Mouse (Mus musculus) left cerebral cortex, postnatal 10 days (tissue): ENCODE measurements at regions not wholly inside any gene's neighbourhood (a gene's known extent, or its start where the extent isn't known, plus 50 kb on each side); places are given as distances from the start of the nearest gene placed in this dataset.

ENCODE experiments used
- DNase-seq, 2 experiments: peaks; one replicate each; pipeline ENCODE4 v3.0.0; 2021 to 2022; ENCODE audit warnings: low spot score in 2 of 2, mixed read lengths in 1 of 2; ENCODE audit errors: extremely low spot score in 1 of 2
- intact Hi-C: fragments of 180-260 bp; cut with DNase I; formaldehyde crosslinking; loops from one replicate; pipeline ENCODE4 v1.15.1; 2025

GRCm38 (mm10) chr15:56604266-56604665 lies 873.2 kb downstream of the Slc22a22 start:
- DNase-seq: no peak
- intact Hi-C loops: no loop called here

- DNase-seq: no peak
- intact Hi-C loops: no loop called here
These were observed 884.8 kb downstream of the Slc22a22 start for GRCm38 (mm10) chr15:56592656-56593055.

- intact Hi-C loops: no loop called here
- no peak for DNase-seq
These were observed 896.5 kb downstream of the Slc22a22 start for GRCm38 (mm10) chr15:56580745-56581515.

- intact Hi-C loops: no loop called here
- no peak for DNase-seq
These were observed 914.2 kb downstream of the Slc22a22 start for GRCm38 (mm10) chr15:56563192-56563591.

- no peak for DNase-seq
- intact Hi-C loops: no loop called here
These were observed 914.6 kb downstream of the Slc22a22 start for GRCm38 (mm10) chr15:56562785-56563184.

GRCm38 (mm10) chr15:56562143-56562542 lies 915.3 kb downstream of the Slc22a22 start:
- no peak for DNase-seq
- intact Hi-C loops: no loop called here

GRCm38 (mm10) chr15:56554386-56554785 lies 923.0 kb downstream of the Slc22a22 start:
- no peak for DNase-seq
- intact Hi-C loops: no loop called here

GRCm38 (mm10) chr15:56553851-56554250 lies 923.6 kb downstream of the Slc22a22 start:
- intact Hi-C loops: no loop called here
- no peak for DNase-seq

GRCm38 (mm10) chr15:56531529-56531928 lies 945.9 kb downstream of the Slc22a22 start:
- intact Hi-C loops: no loop called here
- no peak for DNase-seq

- no peak for DNase-seq
- intact Hi-C loops: no loop called here
These were observed 959.0 kb downstream of the Slc22a22 start for GRCm38 (mm10) chr15:56518379-56518778.

- intact Hi-C loops: no loop called here
- DNase-seq: no peak
These were observed 961.3 kb downstream of the Slc22a22 start for GRCm38 (mm10) chr15:56516095-56516494.

- intact Hi-C loops: no loop called here
- DNase-seq: no peak
These were observed 978.7 kb downstream of the Slc22a22 start for GRCm38 (mm10) chr15:56498774-56499173.

GRCm38 (mm10) chr15:56497757-56498156 lies 979.7 kb downstream of the Slc22a22 start:
- intact Hi-C loops: no loop called here
- DNase-seq: peak in 1 of 2 experiments; percentile 1

- intact Hi-C loops: no loop called here
- DNase-seq: no peak
These were observed 981.1 kb downstream of the Slc22a22 start for GRCm38 (mm10) chr15:56496355-56496754.

- DNase-seq: no peak
- intact Hi-C loops: no loop called here
These were observed 991.5 kb downstream of the Slc22a22 start for GRCm38 (mm10) chr15:56485931-56486330.

- intact Hi-C loops: no loop called here
- DNase-seq: no peak
These were observed 992.7 kb downstream of the Slc22a22 start for GRCm38 (mm10) chr15:56484693-56485092.

- intact Hi-C loops: no loop called here
- DNase-seq: no peak
These were observed 997.7 kb downstream of the Slc22a22 start for GRCm38 (mm10) chr15:56479682-56480081.

- intact Hi-C loops: no loop called here
- no peak for DNase-seq
These were observed 998.4 kb downstream of the Slc22a22 start for GRCm38 (mm10) chr15:56479015-56479414.

- no peak for DNase-seq
- intact Hi-C loops: no loop called here
These were observed 1003.7 kb downstream of the Slc22a22 start for GRCm38 (mm10) chr15:56473679-56474078.

- intact Hi-C loops: no loop called here
- no peak for DNase-seq
These were observed 1025.5 kb downstream of the Slc22a22 start for GRCm38 (mm10) chr15:56451881-56452280.
